Mouse (Mus musculus): Measurements from ENCODE around the gene Eogt. TPM values are rescaled to one million over a fixed set of nuclear protein-coding genes. Genes with fewer than 3 reads are reported as not detected.

Gene Eogt
- total and polyA plus RNA-seq, 2 experiments = 2.0 to 3.9 TPM

DNA sequence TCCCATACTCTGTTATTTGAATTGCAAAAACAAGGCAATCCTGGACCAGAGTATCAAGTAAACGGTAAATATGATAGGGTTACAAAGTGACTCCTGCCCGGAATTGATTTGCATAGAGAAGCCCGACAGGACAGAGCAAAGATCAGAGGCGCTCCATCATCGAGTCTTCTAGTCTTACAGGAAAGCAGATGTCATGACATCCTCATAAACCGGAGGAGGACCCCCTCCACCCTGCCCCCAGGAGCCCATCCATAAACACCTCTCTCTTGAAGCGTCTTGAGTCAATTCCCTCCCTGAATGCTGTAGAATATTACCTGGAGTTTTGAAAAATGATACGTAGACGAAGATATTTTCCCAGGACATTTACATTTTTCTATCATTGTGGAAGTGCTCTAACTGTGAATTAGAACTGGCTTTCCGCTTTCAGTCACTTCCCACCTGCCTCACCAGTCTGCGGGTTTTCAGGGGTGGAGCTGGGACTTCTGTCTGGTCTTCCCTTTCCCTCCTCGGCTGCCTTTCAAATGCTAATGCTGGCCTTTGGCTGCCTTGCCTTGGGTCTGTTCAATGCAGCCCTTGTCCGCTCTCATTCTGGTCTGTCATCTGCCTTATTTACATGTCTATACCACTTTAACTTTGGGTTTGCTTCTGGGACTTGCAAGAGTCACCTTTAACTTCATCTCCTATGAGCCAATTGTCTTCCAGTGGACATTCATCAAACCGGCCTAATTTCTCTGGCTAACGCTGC, 46.9 kb downstream of the Eogt start:
- DNase-seq (ENCODE audit: extremely low read depth, low read depth, low spot score) = no peak
- WGBS = 20% methylated on average over 15 of the region's 15 CpGs
- Histone ChIP-seq H3K9ac (ENCODE audit: low read depth, low read length) (no peak overlapping the region), H3K4me3 (ENCODE audit: insufficient read depth, low read depth, low read length) (no peak overlapping the region), H3K79me2 (ENCODE audit: control insufficient read depth, insufficient read depth, low read length) (no peaks in the 10 kb centered on the region), H3K27me3 (ENCODE audit: control insufficient read depth, insufficient read depth, low read length) (no peaks in the 10 kb centered on the region), H3K36me3 (ENCODE audit: control insufficient read depth, insufficient read depth, low read length) (no peaks in the 10 kb centered on the region), H3K4me1 (ENCODE audit: control insufficient read depth, insufficient read depth, low read length) (no peaks in the 10 kb centered on the region), H3K27ac (replicated peaks; ENCODE audit: insufficient read depth, low read depth, low read length) (no peak overlapping the region)
- TF ChIP-seq POLR2A (IDR thresholded peaks at IDR 0.05; ENCODE audit: extremely low read depth, insufficient read depth, low read length) (no peak), CTCF (IDR thresholded peaks at IDR 0.05; ENCODE audit: low read depth, low read length) (no peak)

DNA sequence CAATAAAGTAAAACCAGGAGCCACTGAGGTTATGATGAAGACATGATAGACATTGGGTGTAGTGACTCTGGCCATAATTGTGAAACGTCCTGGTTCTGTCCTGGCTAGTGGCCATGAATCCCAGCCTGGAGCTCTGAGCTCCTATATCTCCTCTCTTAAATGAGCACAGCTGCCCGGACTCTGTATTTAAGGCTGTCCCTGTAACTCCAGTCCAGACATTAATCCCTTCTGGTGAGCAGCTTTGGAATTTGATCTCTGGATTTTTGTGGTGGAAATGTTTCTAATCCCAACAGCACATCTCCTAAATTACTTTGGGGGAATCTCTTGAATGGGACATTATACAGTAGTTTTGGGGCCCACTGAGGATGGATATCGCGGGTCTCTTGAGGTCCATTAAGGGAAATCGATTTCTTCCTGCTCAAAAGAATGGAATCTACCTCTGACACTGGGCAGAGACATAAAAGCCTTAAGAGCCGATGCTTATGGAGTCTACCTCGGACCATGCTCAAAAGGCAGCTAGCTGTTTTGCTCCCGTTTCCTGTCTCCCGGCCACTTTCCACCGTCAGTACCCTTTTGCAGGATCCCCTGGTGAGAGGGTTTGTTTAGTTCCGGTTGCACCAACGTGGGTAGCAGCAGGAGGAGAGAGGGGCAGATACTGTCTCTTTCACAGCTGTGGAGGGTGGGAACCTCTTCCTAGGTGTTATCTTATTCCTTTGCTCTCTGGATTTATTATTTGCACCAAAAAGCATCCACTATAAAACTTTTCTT, 47.6 kb downstream of the Eogt start:
- Histone ChIP-seq H3K9ac (ENCODE audit: low read depth, low read length) (no peak overlapping the region), H3K4me1 (ENCODE audit: control insufficient read depth, insufficient read depth, low read length) (no peaks in the 10 kb centered on the region), H3K36me3 (ENCODE audit: control insufficient read depth, insufficient read depth, low read length) (no peaks in the 10 kb centered on the region), H3K27ac (replicated peaks; ENCODE audit: insufficient read depth, low read depth, low read length) (no peak overlapping the region), H3K79me2 (ENCODE audit: control insufficient read depth, insufficient read depth, low read length) (no peaks in the 10 kb centered on the region), H3K27me3 (ENCODE audit: control insufficient read depth, insufficient read depth, low read length) (no peaks in the 10 kb centered on the region), H3K4me3 (ENCODE audit: insufficient read depth, low read depth, low read length) (no peak overlapping the region)
- 26% methylated on average over 12 of the region's 12 CpGs for WGBS
- TF ChIP-seq CTCF (IDR thresholded peaks at IDR 0.05; ENCODE audit: low read depth, low read length) (no peak), POLR2A (IDR thresholded peaks at IDR 0.05; ENCODE audit: extremely low read depth, insufficient read depth, low read length) (no peak)
- DNase-seq (ENCODE audit: extremely low read depth, low read depth, low spot score) = no peak

DNA sequence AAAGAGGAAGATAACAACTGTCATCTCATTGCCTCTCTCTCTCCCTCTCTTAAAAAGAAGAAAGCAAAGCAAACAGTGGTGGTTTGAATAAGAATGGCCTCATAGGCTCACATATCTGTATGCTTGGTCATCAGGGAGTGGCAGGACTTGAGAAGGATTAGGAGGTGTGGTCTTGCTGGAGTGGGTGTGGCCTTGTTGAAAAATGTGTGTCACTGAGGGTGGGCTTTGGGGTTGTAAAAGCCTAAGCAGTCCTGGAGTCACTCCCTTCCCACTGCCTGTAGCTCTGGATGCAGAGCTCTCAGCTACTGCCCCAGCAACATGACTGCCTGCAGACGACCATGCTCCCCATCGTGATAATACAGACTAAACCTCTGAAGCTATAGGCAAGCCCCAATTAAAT, 66.6 kb downstream of the Eogt start:
- Histone ChIP-seq H3K27me3 (ENCODE audit: control insufficient read depth, insufficient read depth, low read length) (no peaks in the 10 kb centered on the region), H3K9ac (ENCODE audit: low read depth, low read length) (no peak overlapping the region), H3K4me1 (ENCODE audit: control insufficient read depth, insufficient read depth, low read length) (no peaks in the 10 kb centered on the region), H3K4me3 (ENCODE audit: insufficient read depth, low read depth, low read length) (no peak overlapping the region), H3K36me3 (ENCODE audit: control insufficient read depth, insufficient read depth, low read length) (no peaks in the 10 kb centered on the region), H3K27ac (replicated peaks; ENCODE audit: insufficient read depth, low read depth, low read length) (no peak overlapping the region), H3K79me2 (ENCODE audit: control insufficient read depth, insufficient read depth, low read length) (no peaks in the 10 kb centered on the region)
- WGBS = 91% methylated on average over 2 of the region's 2 CpGs
- DNase-seq (ENCODE audit: extremely low read depth, low read depth, low spot score) = no peak
- TF ChIP-seq CTCF (IDR thresholded peaks at IDR 0.05; ENCODE audit: low read depth, low read length) (no peak), POLR2A (IDR thresholded peaks at IDR 0.05; ENCODE audit: extremely low read depth, insufficient read depth, low read length) (no peak)

DNA sequence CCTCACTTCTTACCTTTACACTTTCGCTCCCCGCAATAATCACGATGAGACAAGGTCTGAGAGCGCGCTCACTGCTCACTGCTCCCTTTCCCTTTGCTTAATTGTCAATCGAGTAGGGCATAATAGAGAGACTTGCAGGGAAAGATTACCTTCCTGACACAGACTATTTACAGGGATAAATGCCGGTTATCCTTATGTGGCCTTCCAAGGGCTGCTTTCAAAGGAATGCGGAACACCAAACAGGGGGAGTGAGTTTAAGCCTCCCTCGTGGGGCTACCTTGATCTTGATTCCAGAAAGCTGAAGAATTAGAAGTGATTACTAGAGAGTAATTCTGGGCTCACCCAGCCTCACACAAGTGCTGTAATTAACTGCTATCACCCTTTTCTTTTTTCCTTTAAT, 69.0 kb downstream of the Eogt start:
- Histone ChIP-seq H3K4me3 (ENCODE audit: insufficient read depth, low read depth, low read length) (no peak overlapping the region), H3K9ac (ENCODE audit: low read depth, low read length) (no peak overlapping the region), H3K36me3 (ENCODE audit: control insufficient read depth, insufficient read depth, low read length) (no peaks in the 10 kb centered on the region), H3K27ac (replicated peaks; ENCODE audit: insufficient read depth, low read depth, low read length) (no peak overlapping the region), H3K79me2 (ENCODE audit: control insufficient read depth, insufficient read depth, low read length) (no peaks in the 10 kb centered on the region), H3K4me1 (ENCODE audit: control insufficient read depth, insufficient read depth, low read length) (no peaks in the 10 kb centered on the region), H3K27me3 (ENCODE audit: control insufficient read depth, insufficient read depth, low read length) (0 out of 2 replicates have a peak, but pooled peaks cover 2% of the 10 kb centered on the region)
- DNase-seq (ENCODE audit: extremely low read depth, low read depth, low spot score) = no peak
- WGBS = 58% methylated on average over 9 of the region's 9 CpGs
- TF ChIP-seq CTCF (IDR thresholded peaks at IDR 0.05; ENCODE audit: low read depth, low read length) (no peak), POLR2A (IDR thresholded peaks at IDR 0.05; ENCODE audit: extremely low read depth, insufficient read depth, low read length) (no peak)

DNA sequence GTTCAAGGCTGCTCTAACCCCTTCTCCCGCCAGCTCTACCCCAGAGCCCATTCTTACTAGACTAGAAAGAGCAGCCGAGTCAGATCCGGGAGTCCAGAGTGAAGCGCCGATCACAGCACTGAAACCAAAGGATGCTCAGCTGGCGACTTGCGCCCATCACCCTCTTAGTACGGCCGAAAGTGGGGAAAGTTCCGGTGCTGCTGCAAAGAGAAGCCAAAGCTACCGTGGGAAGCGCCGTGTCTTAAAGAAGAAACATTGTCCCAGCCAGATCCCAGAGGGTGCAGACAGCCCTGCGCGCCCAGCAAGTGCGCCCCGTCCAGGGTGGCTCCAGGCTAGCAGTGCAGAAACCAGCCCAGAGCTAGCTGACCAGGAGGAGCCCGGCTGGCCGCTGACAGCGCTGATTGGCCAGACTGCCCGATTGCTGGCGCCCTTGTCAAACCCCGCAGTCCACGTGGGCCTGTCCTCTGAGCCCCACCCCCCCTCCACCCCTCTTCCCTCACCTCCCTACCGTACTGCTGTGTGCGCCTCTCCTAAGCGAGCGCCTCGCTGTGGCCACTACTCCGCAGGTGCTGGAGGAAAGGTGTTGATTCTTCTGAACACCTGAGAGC, 88.8 kb downstream of the Eogt start, which contains the start of gene Fam19a4:
Gene Fam19a4, minus strand, starts transcription at position 340 of the 608 bp plus-strand sequence.
- no peak within 1 kb of the TSS for H3K9ac ChIP-seq (ENCODE audit: low read depth, low read length)
- TF ChIP-seq POLR2A (IDR thresholded peaks at IDR 0.05; ENCODE audit: extremely low read depth, insufficient read depth, low read length) (no peak), CTCF (IDR thresholded peaks at IDR 0.05; ENCODE audit: low read depth, low read length) (no peak)
- H3K4me1 ChIP-seq (ENCODE audit: control insufficient read depth, insufficient read depth, low read length) = no peaks in the 10 kb centered on the region
- no peak within 1 kb of the TSS for H3K27ac ChIP-seq (replicated peaks; ENCODE audit: insufficient read depth, low read depth, low read length)
- DNase-seq (ENCODE audit: extremely low read depth, low read depth, low spot score) = no peak
- no peak within 1 kb of the TSS for H3K4me3 ChIP-seq (ENCODE audit: insufficient read depth, low read depth, low read length)
- no peaks in the 10 kb centered on the region for H3K36me3 ChIP-seq (ENCODE audit: control insufficient read depth, insufficient read depth, low read length)
- H3K27me3 ChIP-seq (ENCODE audit: control insufficient read depth, insufficient read depth, low read length) = no peaks in the 10 kb centered on the region
- WGBS = 2% methylated on average over 30 of the region's 30 CpGs
- H3K79me2 ChIP-seq (ENCODE audit: control insufficient read depth, insufficient read depth, low read length) = no peaks in the 10 kb centered on the region

Other genes starting within 250 kb of the Eogt start
- not detected in 2 replicates for gene Fam19a4, start 88.8 kb downstream of the Eogt start, total RNA-seq (2014; rRNA removed)
- not detected in 2 replicates for gene Fam19a4, start 88.8 kb downstream of the Eogt start, polyA plus RNA-seq (2012; rRNA removed)
- gene Tmf1, start 29.9 kb upstream of the Eogt start, total RNA-seq (2014; rRNA removed) = 17.6 and 18.0 TPM in 2 replicates
- gene Tmf1, start 29.9 kb upstream of the Eogt start, polyA plus RNA-seq (2012; rRNA removed) = 1.6 and 1.8 TPM in 2 replicates
- gene Uba3, start 56.5 kb upstream of the Eogt start, total RNA-seq (2014; rRNA removed) = 33.6 and 38.0 TPM in 2 replicates
- gene Uba3, start 56.5 kb upstream of the Eogt start, polyA plus RNA-seq (2012; rRNA removed) = 6.6 and 7.3 TPM in 2 replicates
- 27.8 and 28.7 TPM in 2 replicates for gene Arl6ip5, start 61.5 kb upstream of the Eogt start, total RNA-seq (2014; rRNA removed)
- 25.3 and 28.6 TPM in 2 replicates for gene Arl6ip5, start 61.5 kb upstream of the Eogt start, polyA plus RNA-seq (2012; rRNA removed)
- gene Lmod3, start 103.6 kb upstream of the Eogt start, total RNA-seq (2014; rRNA removed) = 0.27 and 0.28 TPM in 2 replicates
- 0.04 and 0.07 TPM in 2 replicates for gene Lmod3, start 103.6 kb upstream of the Eogt start, polyA plus RNA-seq (2012; rRNA removed)

All from liver, adult 2 months (tissue).